Mouse (Mus musculus) embryonic fibroblast, embryonic 13.5 days (primary cell): ENCODE results near the gene Cc2d2a.
A peak's percentile ranks its signal among the peaks of the same experiment; 100 is the strongest.

ENCODE experiments used
- CTCF ChIP-seq: IDR thresholded peaks from 2 replicates; pipeline ENCODE4 v1.5.1; 2011; ENCODE audit warnings: mild to moderate bottlenecking, control low read depth, low read length, moderate library complexity, borderline replicate concordance; ENCODE audit not compliant: insufficient read depth
- POLR2A ChIP-seq: IDR thresholded peaks from 2 replicates; pipeline ENCODE4 v1.6.1; 2011; ENCODE audit warnings: low read depth, mild to moderate bottlenecking, control low read depth, low read length, moderate library complexity

GRCm38 (mm10) chr5:43672177-43672911 lies 10.2 kb downstream of the Cc2d2a start:
- no peak for TF ChIP-seq CTCF
- peak; percentile 46 for TF ChIP-seq POLR2A
